Mouse (Mus musculus) embryonic facial prominence, embryonic 13.5 days (tissue): Measurements from ENCODE around the gene Adamts4. TPM values are rescaled to one million over a fixed set of nuclear protein-coding genes. Genes with fewer than 3 reads are reported as not detected.

Experiments used
- ATAC-seq: fragments of 200-750 bp; cut with Nextera tagmentation; 2 replicates; pipeline ENCODE4 v1.8.0; 2017; ENCODE audit warnings: low read depth; ENCODE audit not compliant: insufficient number of reproducible peaks, insufficient read depth, low FRiP score, low TSS enrichment
- H3K27ac ChIP-seq: fragments of 300-500 bp; sonication (generic); 2 replicates; pipeline ENCODE4 v1.5.1; 2015; ENCODE audit warnings: moderate library complexity, mild to moderate bottlenecking, inconsistent platforms
- H3K27me3 ChIP-seq: fragments of 300-500 bp; sonication (generic); 2 replicates; pipeline ENCODE4 v1.6.1; 2015; ENCODE audit warnings: mild to moderate bottlenecking, inconsistent platforms
- H3K36me3 ChIP-seq: fragments of 300-500 bp; sonication (generic); 2 replicates; pipeline ENCODE4 v1.6.1; 2015; ENCODE audit warnings: mild to moderate bottlenecking, inconsistent platforms
- H3K4me1 ChIP-seq: fragments of 300-500 bp; sonication (generic); 2 replicates; pipeline ENCODE4 v1.6.1; 2015; ENCODE audit warnings: inconsistent platforms
- H3K4me2 ChIP-seq: fragments of 300-500 bp; sonication (generic); 2 replicates; pipeline ENCODE4 v1.6.1; 2015; ENCODE audit warnings: moderate library complexity, mild to moderate bottlenecking, inconsistent platforms
- H3K4me3 ChIP-seq: fragments of 300-500 bp; sonication (generic); 2 replicates; pipeline ENCODE4 v1.5.1; 2015; ENCODE audit warnings: mild to moderate bottlenecking, inconsistent platforms
- H3K9ac ChIP-seq: fragments of 300-500 bp; sonication (generic); 2 replicates; pipeline ENCODE4 v1.6.1; 2015; ENCODE audit warnings: mild to moderate bottlenecking, inconsistent platforms
- H3K9me3 ChIP-seq: fragments of 300-500 bp; sonication (generic); 2 replicates; pipeline ENCODE4 v1.6.1; 2016; ENCODE audit warnings: inconsistent platforms
- WGBS: fragments of 180-500 bp; shearing (Covaris S2); methylation state at CpG from one replicate; pipeline ENCODE4 v1.1.7; 2015; ENCODE audit warnings: mixed read lengths; 5-methylcytosine and 5-hydroxymethylcytosine counted together
- polyA plus RNA-seq: library from polyadenylated mRNA; unstranded; fragments of >200 nt; fragmentation: Nextera tagmentation; extraction: Ambion mirVana; gene quantifications from 2 replicates; pipeline ENCODE4 v1.2.1, GENCODE M21; 2015

Gene Adamts4
- polyA plus RNA-seq: 23.6 and 25.6 TPM in 2 replicates

- Histone ChIP-seq H3K9ac (peak within 1 kb of the TSS; percentile 73), H3K27me3 (no peaks in the 10 kb centered on the region), H3K4me2 (peak within 1 kb of the TSS; percentile 84), H3K4me1 (peaks cover 81% of the 10 kb centered on the region), H3K36me3 (peaks cover 26% of the 10 kb centered on the region), H3K27ac (peak within 1 kb of the TSS; percentile 96), H3K4me3 (peak within 1 kb of the TSS; percentile 52), H3K9me3 (no peaks in the 10 kb centered on the region)
- ATAC-seq: no peak
- WGBS: 5% methylated on average over 5 of the region's 5 CpGs
Measured at GRCm38 (mm10) chr1:171249913-171250600, at the start of gene Adamts4. Adamts4 (plus strand) TSS chr1:171250421.

DNA sequence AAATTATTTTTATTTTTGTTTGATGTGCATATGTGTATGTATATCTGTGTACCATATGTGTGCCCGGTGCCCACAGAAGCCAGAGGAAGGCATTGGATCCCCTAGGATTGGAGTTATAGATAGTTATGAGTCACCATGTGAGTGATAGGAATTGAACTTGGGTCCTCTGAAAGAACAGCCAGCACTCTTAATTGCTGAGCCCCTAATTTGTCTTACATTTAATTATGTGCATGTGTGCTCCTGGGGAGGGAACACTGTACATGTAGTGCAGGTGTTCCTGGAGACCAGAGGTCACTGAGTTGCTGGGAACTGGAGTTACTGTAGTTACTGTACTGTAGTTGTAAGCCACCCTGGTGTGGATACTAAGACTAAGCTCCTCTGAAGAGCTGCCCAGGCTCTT lies 49.5 kb upstream of the Adamts4 start:
- ATAC-seq: no peak
- H3K36me3 ChIP-seq: no peaks in the 10 kb centered on the region

DNA sequence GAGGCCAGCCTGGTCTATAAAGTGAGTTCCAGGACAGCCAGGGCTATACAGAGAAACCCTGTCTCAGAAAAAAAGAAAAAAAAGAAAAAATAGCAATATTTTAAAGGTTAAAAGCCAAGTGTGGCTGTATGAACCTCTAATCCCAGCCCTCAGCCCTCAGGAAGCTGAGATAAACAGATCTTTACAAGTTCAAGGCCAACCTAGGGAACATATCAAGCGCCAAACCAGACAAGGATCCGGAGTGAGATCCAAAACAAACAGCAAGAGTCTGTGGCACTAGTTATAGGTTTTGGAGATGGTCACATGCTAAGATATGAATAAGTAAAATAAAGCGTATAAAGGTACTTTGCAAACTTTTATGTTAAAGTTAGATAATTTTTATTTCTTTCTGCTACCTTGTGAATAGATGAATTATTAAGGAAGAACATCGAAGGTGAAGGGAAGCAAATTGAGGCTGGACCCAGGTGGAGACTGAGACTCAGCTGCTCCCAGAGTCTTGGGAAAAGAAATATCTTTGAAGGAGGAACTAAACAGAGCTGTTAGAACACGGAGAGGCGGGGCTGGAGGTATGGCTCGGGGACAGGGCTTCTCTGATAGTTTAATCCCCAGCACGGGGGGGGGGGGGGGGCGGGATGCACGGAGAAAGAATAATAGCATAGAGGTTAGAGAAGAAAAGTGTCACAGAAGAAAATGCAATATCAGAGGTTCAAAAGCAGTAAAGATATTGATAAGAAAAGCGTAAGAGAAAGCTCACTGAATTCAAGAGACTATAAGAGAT lies 46.6 kb upstream of the Adamts4 start:
- Histone ChIP-seq H3K4me3 (no peak overlapping the region), H3K4me2 (no peak overlapping the region), H3K27ac (no peak overlapping the region), H3K9ac (no peak overlapping the region), H3K27me3 (peaks cover 5% of the 10 kb centered on the region; the same call in 1 of the 2 replicates), H3K36me3 (no peaks in the 10 kb centered on the region), H3K9me3 (no peaks in the 10 kb centered on the region), H3K4me1 (no peaks in the 10 kb centered on the region)
- no peak for ATAC-seq
- WGBS: 53% methylated on average over 10 of the region's 11 CpGs

More for the DNA sequence above, 49.5 kb upstream of the Adamts4 start:
- H3K4me3 ChIP-seq: no peak overlapping the region
- H3K27ac ChIP-seq: no peak overlapping the region
- peaks cover 21% of the 10 kb centered on the region for H3K27me3 ChIP-seq
- peaks cover 5% of the 10 kb centered on the region for H3K4me1 ChIP-seq
- no peaks in the 10 kb centered on the region for H3K9me3 ChIP-seq
- WGBS: 95% methylated on average over 1 of the region's 1 CpGs
- no peak overlapping the region for H3K9ac ChIP-seq
- H3K4me2 ChIP-seq: no peak overlapping the region

- Histone ChIP-seq H3K9me3 (no peaks in the 10 kb centered on the region), H3K27ac (no peak overlapping the region), H3K9ac (no peak overlapping the region), H3K4me2 (no peak overlapping the region), H3K36me3 (no peaks in the 10 kb centered on the region), H3K27me3 (0 out of 2 replicates have a peak, but pooled peaks cover 5% of the 10 kb centered on the region), H3K4me1 (no peaks in the 10 kb centered on the region), H3K4me3 (no peak overlapping the region)
- 39% methylated on average over 7 of the region's 7 CpGs for WGBS
- no peak for ATAC-seq
Measured at GRCm38 (mm10) chr1:171204249-171204644, 46.0 kb upstream of the Adamts4 start.

DNA sequence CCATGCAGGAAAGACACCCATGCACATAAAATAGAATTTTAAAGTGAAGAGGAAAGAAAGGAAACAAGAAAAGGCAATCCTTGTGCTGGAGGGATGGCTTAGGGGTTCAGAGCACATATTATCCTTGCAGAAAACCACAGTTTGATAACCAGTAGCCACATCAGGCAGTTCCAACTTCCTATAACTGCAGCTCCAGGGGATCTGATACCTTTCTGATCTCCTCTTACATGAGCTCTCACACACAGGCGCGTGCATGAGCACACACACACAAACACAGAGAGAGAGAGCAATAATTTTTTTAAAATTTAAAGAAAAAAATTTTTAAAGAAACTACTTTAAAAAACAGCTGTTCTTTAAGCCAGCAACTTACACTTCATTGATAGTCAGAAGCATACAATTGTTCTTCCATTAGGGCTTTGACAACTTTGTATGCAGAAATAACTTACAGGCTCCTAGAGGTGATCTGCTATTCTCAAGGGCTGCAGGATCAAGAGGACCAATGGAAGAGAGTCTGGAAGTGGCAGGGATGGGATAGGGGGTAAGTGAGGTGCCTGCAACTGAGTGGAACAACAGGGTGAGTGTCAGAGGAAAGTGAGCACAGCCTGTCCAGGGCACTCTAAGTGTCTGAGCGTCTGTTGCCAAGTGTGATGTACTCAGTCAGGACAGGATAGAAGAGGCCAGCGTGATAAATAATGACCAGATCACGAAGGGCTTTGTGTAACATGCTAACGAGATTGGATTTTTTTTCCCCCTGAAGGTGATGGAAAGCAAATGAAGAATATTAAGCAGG lies 44.3 kb upstream of the Adamts4 start:
- no peak overlapping the region for H3K4me2 ChIP-seq
- no peaks in the 10 kb centered on the region for H3K9me3 ChIP-seq
- 0 out of 2 replicates have a peak, but pooled peaks cover 2% of the 10 kb centered on the region for H3K27me3 ChIP-seq
- H3K4me3 ChIP-seq: no peak overlapping the region
- no peak overlapping the region for H3K9ac ChIP-seq
- no peak overlapping the region for H3K27ac ChIP-seq
- 76% methylated on average over 6 of the region's 6 CpGs for WGBS
- H3K36me3 ChIP-seq: no peaks in the 10 kb centered on the region
- no peaks in the 10 kb centered on the region for H3K4me1 ChIP-seq
- no peak for ATAC-seq

GRCm38 (mm10) chr1:171209409-171209808 lies 40.8 kb upstream of the Adamts4 start:
- Histone ChIP-seq H3K27me3 (0 out of 2 replicates have a peak, but pooled peaks cover 2% of the 10 kb centered on the region), H3K4me1 (no peaks in the 10 kb centered on the region), H3K9ac (no peak overlapping the region), H3K36me3 (no peaks in the 10 kb centered on the region), H3K9me3 (no peaks in the 10 kb centered on the region), H3K27ac (no peak overlapping the region), H3K4me3 (no peak overlapping the region), H3K4me2 (no peak overlapping the region)
- WGBS: 29% methylated on average over 4 of the region's 4 CpGs
- no peak for ATAC-seq

- 40% methylated on average over 3 of the region's 3 CpGs for WGBS
- H3K27me3 ChIP-seq: no peaks in the 10 kb centered on the region
- H3K36me3 ChIP-seq: no peaks in the 10 kb centered on the region
- H3K4me2 ChIP-seq: no peak overlapping the region
- H3K4me3 ChIP-seq: no peak overlapping the region
- no peak overlapping the region for H3K9ac ChIP-seq
- no peaks in the 10 kb centered on the region for H3K4me1 ChIP-seq
- H3K27ac ChIP-seq: no peak overlapping the region
- H3K9me3 ChIP-seq: no peaks in the 10 kb centered on the region
- ATAC-seq: no peak
Measured at GRCm38 (mm10) chr1:171212854-171213253, 37.4 kb upstream of the Adamts4 start.

DNA sequence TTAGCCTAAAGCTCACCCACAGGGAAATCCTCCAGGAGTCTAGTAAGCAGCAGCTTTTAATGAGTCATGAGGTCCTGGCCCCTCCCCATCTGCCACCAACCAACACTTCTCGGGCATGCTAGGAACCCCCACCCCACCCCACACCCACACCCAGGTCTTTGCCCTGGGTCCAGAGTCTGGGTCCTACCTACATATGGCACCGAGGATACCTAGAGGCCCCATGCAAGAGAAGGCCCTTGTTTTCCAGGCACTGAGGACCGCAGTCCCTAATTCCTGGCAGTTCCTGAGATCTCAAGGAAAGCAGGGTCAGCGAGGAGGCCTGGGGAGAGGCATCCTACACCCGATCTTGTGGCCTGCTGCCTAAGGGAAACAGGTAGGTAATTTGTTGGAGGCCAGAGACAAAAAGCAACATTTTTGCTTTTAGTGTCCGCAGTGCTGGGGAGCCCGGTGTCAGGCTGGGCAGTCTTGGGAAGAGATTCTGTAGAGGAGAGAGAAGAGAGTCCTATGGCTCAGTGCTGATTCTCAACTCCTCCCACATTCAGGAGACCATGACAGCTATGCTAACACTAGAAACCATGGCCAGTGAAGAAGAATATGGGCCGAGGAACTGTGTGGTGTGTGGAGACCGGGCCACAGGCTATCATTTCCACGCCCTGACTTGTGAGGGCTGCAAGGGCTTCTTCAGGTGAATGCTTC lies 36.3 kb upstream of the Adamts4 start, which contains the start of gene Nr1i3:
Nr1i3 (plus strand) TSS at position 170 of the 696 bp plus-strand sequence.
- H3K27me3 ChIP-seq: no peaks in the 10 kb centered on the region
- H3K4me1 ChIP-seq: no peaks in the 10 kb centered on the region
- ATAC-seq: no peak
- no peak within 1 kb of the TSS for H3K4me3 ChIP-seq
- no peaks in the 10 kb centered on the region for H3K9me3 ChIP-seq
- no peak within 1 kb of the TSS for H3K9ac ChIP-seq
- peaks cover 10% of the 10 kb centered on the region for H3K36me3 ChIP-seq
- H3K4me2 ChIP-seq: no peak within 1 kb of the TSS
- 64% methylated on average over 10 of the region's 10 CpGs for WGBS
- H3K27ac ChIP-seq: no peak within 1 kb of the TSS

DNA sequence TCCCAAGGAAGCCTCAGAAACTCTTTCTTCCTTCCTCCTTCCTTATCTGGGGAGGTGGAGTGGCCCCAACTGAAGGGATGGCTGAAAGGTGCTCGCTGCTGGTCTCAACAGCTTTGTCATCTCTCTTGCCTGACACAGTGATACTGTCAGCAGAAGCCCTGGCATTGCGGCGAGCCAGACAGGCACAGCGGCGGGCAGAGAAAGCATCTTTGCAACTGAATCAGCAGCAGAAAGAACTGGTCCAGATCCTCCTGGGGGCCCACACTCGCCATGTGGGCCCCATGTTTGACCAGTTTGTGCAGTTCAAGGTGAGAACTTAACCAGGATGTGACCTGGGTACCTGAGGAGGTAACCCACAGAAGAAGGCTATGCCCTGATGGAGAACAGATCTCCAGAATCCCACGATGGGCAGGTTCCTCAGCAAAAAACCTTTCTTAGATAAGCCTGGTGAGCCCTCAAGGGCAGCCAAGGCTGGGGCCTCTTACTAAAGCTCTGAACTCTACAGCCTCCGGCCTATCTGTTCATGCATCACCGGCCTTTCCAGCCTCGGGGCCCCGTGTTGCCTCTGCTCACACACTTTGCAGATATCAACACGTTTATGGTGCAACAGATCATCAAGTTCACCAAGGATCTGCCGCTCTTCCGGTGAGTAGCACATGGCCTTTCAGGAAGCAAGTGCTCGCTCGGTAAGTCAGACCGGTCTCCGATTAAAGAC lies 33.8 kb upstream of the Adamts4 start:
- no peak for ATAC-seq
- Histone ChIP-seq H3K9ac (no peak overlapping the region), H3K4me1 (peaks cover 8% of the 10 kb centered on the region), H3K36me3 (peaks cover 23% of the 10 kb centered on the region), H3K27me3 (no peaks in the 10 kb centered on the region), H3K9me3 (no peaks in the 10 kb centered on the region), H3K4me3 (no peak overlapping the region), H3K27ac (no peak overlapping the region), H3K4me2 (no peak overlapping the region)
- WGBS: 89% methylated on average over 18 of the region's 18 CpGs

- WGBS: 7% methylated on average over 10 of the region's 10 CpGs
- H3K9ac ChIP-seq: no peak overlapping the region
- H3K36me3 ChIP-seq: peaks cover 23% of the 10 kb centered on the region
- H3K4me3 ChIP-seq: peak overlapping the region; percentile 72
- H3K4me2 ChIP-seq: peak overlapping the region; percentile 89
- H3K27me3 ChIP-seq: no peaks in the 10 kb centered on the region
- peaks cover 13% of the 10 kb centered on the region for H3K4me1 ChIP-seq
- ATAC-seq: no peak; the same call in 1 of the 2 replicates
- no peak overlapping the region for H3K27ac ChIP-seq
- no peaks in the 10 kb centered on the region for H3K9me3 ChIP-seq
Measured at GRCm38 (mm10) chr1:171220871-171221270, 29.4 kb upstream of the Adamts4 start.
